Mouse (Mus musculus) lung, embryonic 15.5 days (tissue): ENCODE measurements around the gene Hist1h2bj. TPM values are rescaled to one million over a fixed set of nuclear protein-coding genes. Genes with fewer than 3 reads are reported as not detected.

Experiments used
- ATAC-seq: fragments of 200-750 bp; cut with Nextera tagmentation; 2 replicates; pipeline ENCODE4 v1.8.0; 2017; ENCODE audit warnings: moderate number of reproducible peaks, borderline replicate concordance; ENCODE audit not compliant: low FRiP score, low TSS enrichment; ENCODE audit errors: extremely low read depth
- H3K27ac ChIP-seq: fragments of 300-500 bp; sonication (generic); 2 replicates; pipeline ENCODE4 v1.5.1; 2015; ENCODE audit warnings: moderate library complexity, mild to moderate bottlenecking, inconsistent platforms
- H3K27me3 ChIP-seq: fragments of 300-500 bp; sonication (generic); 2 replicates; pipeline ENCODE4 v1.6.1; 2015; ENCODE audit warnings: inconsistent platforms
- H3K36me3 ChIP-seq: fragments of 300-500 bp; sonication (generic); 2 replicates; pipeline ENCODE4 v1.6.1; 2015; ENCODE audit warnings: inconsistent platforms
- H3K4me1 ChIP-seq: fragments of 300-500 bp; sonication (generic); 2 replicates; pipeline ENCODE4 v1.6.1; 2015; ENCODE audit warnings: inconsistent platforms
- H3K4me2 ChIP-seq: fragments of 300-500 bp; sonication (generic); 2 replicates; pipeline ENCODE4 v1.6.1; 2015; ENCODE audit warnings: inconsistent platforms, mild to moderate bottlenecking, moderate library complexity
- H3K4me3 ChIP-seq: fragments of 300-500 bp; sonication (generic); 2 replicates; pipeline ENCODE4 v1.5.1; 2015; ENCODE audit warnings: mild to moderate bottlenecking, inconsistent platforms
- H3K9ac ChIP-seq: fragments of 300-500 bp; sonication (generic); 2 replicates; pipeline ENCODE4 v1.6.1; 2015; ENCODE audit warnings: inconsistent platforms
- H3K9me3 ChIP-seq: fragments of 300-500 bp; sonication (generic); 2 replicates; pipeline ENCODE4 v1.6.1; 2016; ENCODE audit warnings: inconsistent platforms
- WGBS: fragments of 180-500 bp; shearing (Covaris S2); methylation state at CpG from one replicate; pipeline ENCODE4 v1.1.7; 2015; 5-methylcytosine and 5-hydroxymethylcytosine counted together
- polyA plus RNA-seq: library from polyadenylated mRNA; unstranded; fragments of >200 nt; fragmentation: Nextera tagmentation; extraction: Ambion mirVana; gene quantifications from 2 replicates; pipeline ENCODE4 v1.2.1, GENCODE M21; 2015

The Hist1h2bj gene
- polyA plus RNA-seq, 1 experiment from 2014 or later, result 16.0 TPM

DNA sequence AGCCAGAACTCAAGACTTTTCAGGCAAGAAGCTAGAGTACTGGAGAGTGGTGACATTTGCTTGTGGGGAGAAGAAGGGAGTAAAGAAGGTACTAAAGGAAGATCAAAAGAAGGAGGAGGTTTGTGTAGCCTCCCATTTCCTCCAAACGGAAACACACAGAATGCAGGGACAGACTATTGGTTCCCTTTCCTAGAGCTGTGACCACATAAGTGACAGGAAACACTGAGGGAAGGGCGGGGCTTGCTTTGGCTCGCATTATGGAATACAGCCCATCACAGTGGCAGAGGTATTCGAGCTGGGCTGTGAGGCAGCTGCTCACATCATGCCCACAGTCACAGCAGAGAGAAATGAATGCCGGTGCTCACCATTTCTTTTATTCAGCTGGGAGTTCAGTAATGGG, 41.2 kb upstream of the Hist1h2bj start:
- 21% methylated on average over 5 of the region's 5 CpGs for WGBS
- H3K9ac ChIP-seq, result no peak overlapping the region
- H3K9me3 ChIP-seq, result no peaks in the 10 kb centered on the region
- no peak for ATAC-seq
- no peaks in the 10 kb centered on the region for H3K36me3 ChIP-seq
- H3K27me3 ChIP-seq, result peaks cover 90% of the 10 kb centered on the region
- H3K27ac ChIP-seq, result no peak overlapping the region
- H3K4me3 ChIP-seq, result no peak overlapping the region
- H3K4me1 ChIP-seq, result peaks cover 24% of the 10 kb centered on the region
- no peak overlapping the region for H3K4me2 ChIP-seq

DNA sequence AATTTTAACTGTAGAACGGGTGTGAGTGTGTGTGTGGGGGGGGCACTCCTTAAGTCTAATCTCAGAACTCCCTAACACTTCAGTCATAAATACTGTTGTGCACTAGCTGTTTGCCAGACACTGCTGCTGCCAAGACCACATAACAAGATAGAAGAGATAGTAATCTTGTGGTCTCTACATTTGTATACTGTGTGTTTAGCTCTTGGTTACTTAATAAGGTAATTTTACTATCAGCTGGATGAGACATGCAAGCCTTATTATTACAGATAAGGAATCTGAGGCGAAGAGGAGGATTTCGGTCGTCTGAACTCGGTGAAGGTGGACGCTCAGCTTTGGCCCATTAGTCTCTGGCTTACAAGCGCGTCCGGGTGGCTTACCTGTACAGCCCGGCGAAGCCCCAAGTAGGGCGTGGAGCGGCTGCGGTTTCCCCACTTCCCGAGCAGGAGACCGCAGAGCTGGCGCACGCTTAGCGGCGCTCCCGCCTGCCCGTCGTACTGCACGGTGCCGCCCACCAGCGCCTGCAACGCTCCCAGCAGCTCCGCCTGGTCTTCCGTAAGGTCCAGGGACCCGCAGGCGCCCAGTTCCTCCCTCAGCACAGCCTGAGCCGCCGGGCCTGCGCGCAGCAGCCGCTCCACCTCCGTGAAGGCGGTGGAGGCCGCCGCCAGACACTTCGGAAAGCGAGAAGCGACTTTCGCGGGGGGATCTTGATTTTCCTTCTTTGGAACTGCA, 37.2 kb upstream of the Hist1h2bj start:
- peak; percentile 89 for ATAC-seq
- H3K9me3 ChIP-seq, result no peaks in the 10 kb centered on the region
- H3K4me2 ChIP-seq, result peak overlapping the region; percentile 98
- under 1% methylated on average over 45 of the region's 45 CpGs for WGBS
- no peaks in the 10 kb centered on the region for H3K36me3 ChIP-seq
- peak overlapping the region; percentile 47 for H3K9ac ChIP-seq
- H3K27me3 ChIP-seq, result peaks cover 90% of the 10 kb centered on the region
- peak overlapping the region; percentile 65 for H3K4me3 ChIP-seq
- H3K4me1 ChIP-seq, result peaks cover 23% of the 10 kb centered on the region
- H3K27ac ChIP-seq, result peak overlapping the region; percentile 66

DNA sequence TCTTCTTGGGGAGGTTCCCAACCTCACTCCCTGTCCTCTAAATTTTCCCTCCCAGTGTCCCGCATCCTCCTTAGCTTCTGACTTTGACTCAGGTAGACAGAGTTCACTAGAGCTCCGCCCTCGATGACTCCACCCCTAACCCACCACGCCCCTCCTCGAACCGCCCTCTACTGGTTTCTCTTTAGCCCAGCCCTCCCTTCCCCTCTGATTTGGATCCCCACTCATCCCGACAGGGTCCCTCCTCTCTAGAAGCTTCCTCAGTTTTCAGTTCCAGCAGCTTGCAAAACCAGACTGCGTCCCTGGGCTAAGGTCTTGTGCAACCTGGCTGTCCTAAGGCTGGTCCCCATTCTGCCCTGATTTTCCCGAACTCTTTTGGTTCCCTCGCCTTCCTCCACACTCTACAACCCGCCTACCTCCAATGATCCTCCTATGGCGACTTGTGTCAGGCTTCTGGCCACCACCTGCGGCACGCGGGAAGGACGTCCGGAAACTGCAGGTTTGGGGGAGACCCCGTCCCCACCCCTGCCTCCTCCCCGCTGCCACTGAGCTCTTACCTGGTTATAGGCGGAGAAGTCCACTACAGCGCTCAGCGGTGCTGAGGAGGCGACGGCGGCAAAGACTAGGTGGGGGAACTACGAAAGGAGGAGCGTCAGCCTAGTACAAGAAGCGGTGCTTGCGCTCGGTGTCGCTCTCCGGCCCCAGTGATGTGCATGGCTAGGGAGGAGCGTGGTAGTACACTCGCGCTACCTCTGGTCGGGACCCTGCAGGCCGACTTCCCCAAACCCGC, 36.5 kb upstream of the Hist1h2bj start:
- under 1% methylated on average over 38 of the region's 38 CpGs for WGBS
- Histone ChIP-seq H3K27me3 (peaks cover 87% of the 10 kb centered on the region), H3K27ac (peak overlapping the region; percentile 66), H3K36me3 (no peaks in the 10 kb centered on the region), H3K4me1 (peaks cover 23% of the 10 kb centered on the region), H3K4me2 (peak overlapping the region; percentile 98), H3K9me3 (no peaks in the 10 kb centered on the region), H3K4me3 (peak overlapping the region; percentile 65), H3K9ac (peak overlapping the region; percentile 47)
- peak; percentile 91 for ATAC-seq

DNA sequence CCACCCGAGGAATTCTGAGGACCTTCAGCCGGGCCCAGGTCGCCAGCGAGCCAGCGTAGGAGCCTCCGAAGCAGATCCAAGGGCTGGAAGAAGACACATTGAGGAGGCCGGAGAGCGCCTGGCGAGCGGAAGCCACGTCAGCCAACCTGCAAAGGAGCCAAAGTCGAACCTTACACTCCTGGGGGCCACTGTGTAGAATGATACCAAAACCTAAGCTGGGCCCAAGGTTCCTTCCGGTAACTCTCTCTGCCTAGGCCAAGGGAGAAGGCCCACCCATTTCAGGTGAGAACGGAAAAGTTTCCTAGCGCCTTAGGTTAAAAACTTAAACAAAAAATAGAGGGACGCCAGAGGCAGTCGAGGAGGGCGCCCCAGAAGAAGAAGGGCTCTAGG, 35.9 kb upstream of the Hist1h2bj start:
- Histone ChIP-seq H3K27ac (no peak overlapping the region), H3K4me1 (peaks cover 23% of the 10 kb centered on the region), H3K9ac (no peak overlapping the region), H3K9me3 (no peaks in the 10 kb centered on the region), H3K27me3 (peaks cover 84% of the 10 kb centered on the region), H3K4me3 (peak overlapping the region; percentile 65), H3K36me3 (no peaks in the 10 kb centered on the region), H3K4me2 (peak overlapping the region; percentile 98)
- 5% methylated on average over 18 of the region's 18 CpGs for WGBS
- no peak for ATAC-seq

- no peak for ATAC-seq
- Histone ChIP-seq H3K4me3 (no peak overlapping the region), H3K36me3 (no peaks in the 10 kb centered on the region), H3K27ac (no peak overlapping the region), H3K9ac (no peak overlapping the region), H3K9me3 (no peaks in the 10 kb centered on the region), H3K27me3 (peaks cover 86% of the 10 kb centered on the region), H3K4me1 (peaks cover 23% of the 10 kb centered on the region), H3K4me2 (no peak overlapping the region)
- 46% methylated on average over 7 of the region's 7 CpGs for WGBS
Measured at GRCm38 (mm10) chr13:22007872-22008271, 35.1 kb upstream of the Hist1h2bj start.

- Histone ChIP-seq H3K4me2 (no peak overlapping the region), H3K9ac (no peak overlapping the region), H3K4me1 (peaks cover 23% of the 10 kb centered on the region), H3K27ac (no peak overlapping the region), H3K4me3 (0 out of 2 replicates have a peak overlapping the region, but pooled peaks have one; percentile 2), H3K27me3 (peaks cover 83% of the 10 kb centered on the region), H3K9me3 (no peaks in the 10 kb centered on the region), H3K36me3 (no peaks in the 10 kb centered on the region)
- 76% methylated on average over 3 of the region's 3 CpGs for WGBS
- no peak for ATAC-seq
Measured at GRCm38 (mm10) chr13:22008707-22009106, 34.3 kb upstream of the Hist1h2bj start.

- Histone ChIP-seq H3K9ac (no peak within 1 kb of the TSS), H3K4me1 (peaks cover 27% of the 10 kb centered on the region), H3K9me3 (no peaks in the 10 kb centered on the region), H3K4me2 (no peak within 1 kb of the TSS), H3K27me3 (peaks cover 83% of the 10 kb centered on the region), H3K36me3 (no peaks in the 10 kb centered on the region), H3K27ac (no peak within 1 kb of the TSS), H3K4me3 (0 out of 2 replicates have a peak within 1 kb of the TSS, but pooled peaks have one; percentile 2)
- WGBS, result 42% methylated on average over 7 of the region's 7 CpGs
- no peak for ATAC-seq
Measured at GRCm38 (mm10) chr13:22009642-22010041, 33.4 kb upstream of the Hist1h2bj start, which contains the start of gene Prss16. TSS of gene Prss16 (minus strand) at chr13:22009742.

GRCm38 (mm10) chr13:22013716-22014115, 29.3 kb upstream of the Hist1h2bj start:
- no peak overlapping the region for H3K9ac ChIP-seq

GRCm38 (mm10) chr13:22014411-22014845, 28.6 kb upstream of the Hist1h2bj start:
- WGBS, result 6% methylated on average over 17 of the region's 17 CpGs
- Histone ChIP-seq H3K4me2 (peak overlapping the region; percentile 57), H3K9me3 (no peaks in the 10 kb centered on the region), H3K9ac (0 out of 2 replicates have a peak overlapping the region, but pooled peaks have one; percentile 14), H3K4me1 (peaks cover 10% of the 10 kb centered on the region; the same call in 1 of the 2 replicates), H3K27me3 (peaks cover 51% of the 10 kb centered on the region), H3K4me3 (peak overlapping the region; percentile 25), H3K27ac (no peak overlapping the region), H3K36me3 (no peaks in the 10 kb centered on the region)
- no peak for ATAC-seq

More at GRCm38 (mm10) chr13:22013716-22014115, 29.3 kb upstream of the Hist1h2bj start:
- Histone ChIP-seq H3K27ac (no peak overlapping the region), H3K27me3 (peaks cover 58% of the 10 kb centered on the region), H3K36me3 (no peaks in the 10 kb centered on the region), H3K9me3 (no peaks in the 10 kb centered on the region), H3K4me2 (peak overlapping the region; percentile 57), H3K4me1 (peaks cover 10% of the 10 kb centered on the region; the same call in 1 of the 2 replicates), H3K4me3 (peak overlapping the region; percentile 25)
- 20% methylated on average over 13 of the region's 13 CpGs for WGBS
- ATAC-seq, result no peak

DNA sequence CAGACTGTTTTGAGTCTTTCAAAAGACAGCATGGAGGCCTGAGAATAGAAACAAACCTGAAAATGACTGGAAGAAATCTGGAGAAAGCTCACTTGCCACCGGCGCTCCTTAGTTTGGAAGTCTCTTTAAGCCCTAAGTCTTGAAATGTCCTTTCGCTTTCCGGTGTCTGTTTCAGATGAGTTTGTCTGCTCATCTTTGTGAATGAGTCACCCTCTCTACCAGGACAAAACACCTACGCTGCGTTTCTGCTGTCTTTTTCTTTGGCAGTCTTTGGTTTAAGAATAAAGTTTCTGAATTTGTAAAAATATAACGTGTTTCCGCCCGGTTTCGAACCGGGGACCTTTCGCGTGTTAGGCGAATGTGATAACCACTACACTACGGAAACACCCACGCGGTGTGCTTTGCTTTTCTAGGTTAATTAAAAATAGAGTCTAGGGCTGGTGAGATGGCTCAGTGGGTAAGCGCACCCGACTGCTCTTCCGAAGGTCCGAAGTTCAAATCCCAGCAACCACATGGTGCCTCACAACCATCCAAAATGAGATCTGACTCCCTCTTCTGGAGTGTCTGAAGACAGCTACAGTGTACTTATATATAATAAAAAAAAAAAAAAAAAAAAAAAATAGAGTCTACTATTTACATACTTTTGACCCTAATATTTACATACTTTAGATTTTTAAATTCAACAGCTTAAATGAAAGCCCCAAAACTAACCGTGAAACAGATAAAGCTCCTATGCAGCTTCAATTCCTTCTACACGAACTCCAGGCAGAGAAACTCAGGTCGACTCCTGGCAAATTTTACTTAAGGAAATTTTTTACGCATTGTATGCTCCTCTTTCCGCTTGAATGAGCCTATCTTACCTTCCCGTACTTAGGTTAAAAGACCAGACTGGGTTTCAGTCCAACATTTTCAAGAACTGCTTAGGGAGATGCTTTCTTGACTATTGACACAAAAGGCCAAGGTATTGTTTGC, 27.2 kb upstream of the Hist1h2bj start:
- peaks cover 10% of the 10 kb centered on the region; the same call in 1 of the 2 replicates for H3K4me1 ChIP-seq
- 0 out of 2 replicates have a peak overlapping the region, but pooled peaks have one; percentile 12 for H3K4me3 ChIP-seq
- H3K9me3 ChIP-seq, result no peaks in the 10 kb centered on the region
- ATAC-seq, result peak; percentile 81; the same call in 1 of the 2 replicates
- peak overlapping the region; percentile 57 for H3K4me2 ChIP-seq
- H3K27ac ChIP-seq, result no peak overlapping the region
- no peak overlapping the region for H3K9ac ChIP-seq
- 13% methylated on average over 27 of the region's 27 CpGs for WGBS
- peaks cover 38% of the 10 kb centered on the region for H3K27me3 ChIP-seq
- no peaks in the 10 kb centered on the region for H3K36me3 ChIP-seq
